Mouse (Mus musculus) midbrain, embryonic 11.5 days (tissue): ENCODE results near the gene Gm13305. TPM values are rescaled to one million over a fixed set of nuclear protein-coding genes. Genes with fewer than 3 reads are reported as not detected.
A peak's percentile ranks its signal among the peaks of the same experiment; 100 is the strongest.
"Not testable (repeated sequence)": the region's sequence is repeated elsewhere in the genome, so short reads cannot be mapped to it uniquely, and the experiment has no call there.

Source experiments
- ATAC-seq: fragments of 200-750 bp; cut with Nextera tagmentation; 2 replicates; pipeline ENCODE4 v1.8.0; 2017; ENCODE audit warnings: moderate TSS enrichment, moderate library complexity; ENCODE audit not compliant: low FRiP score
- DNase-seq: peaks from one replicate; pipeline ENCODE4 v3.0.0; 2015; ENCODE audit warnings: low spot score; ENCODE audit errors: missing footprints
- H3K27ac ChIP-seq: fragments of 300-500 bp; sonication (generic); 2 replicates; pipeline ENCODE4 v1.5.1; 2014; ENCODE audit warnings: low read depth, low read length
- H3K27me3 ChIP-seq: fragments of 300-500 bp; sonication (generic); 2 replicates; pipeline ENCODE4 v1.6.1; 2014; ENCODE audit warnings: mild to moderate bottlenecking, low read length, moderate library complexity, mixed read lengths; ENCODE audit not compliant: control insufficient read depth, insufficient read depth
- H3K36me3 ChIP-seq: fragments of 300-500 bp; sonication (generic); 2 replicates; pipeline ENCODE4 v1.6.1; 2014; ENCODE audit warnings: mild to moderate bottlenecking, low read length, moderate library complexity, mixed read lengths; ENCODE audit not compliant: control insufficient read depth, insufficient read depth
- H3K4me1 ChIP-seq: fragments of 300-500 bp; sonication (generic); 2 replicates; pipeline ENCODE4 v1.6.1; 2014; ENCODE audit warnings: low read length; ENCODE audit not compliant: control insufficient read depth, insufficient read depth
- H3K4me2 ChIP-seq: fragments of 300-500 bp; sonication (generic); 2 replicates; pipeline ENCODE4 v1.6.1; 2014; ENCODE audit warnings: mild to moderate bottlenecking, moderate library complexity
- H3K4me3 ChIP-seq: fragments of 300-500 bp; sonication (generic); 2 replicates; pipeline ENCODE4 v1.5.1; 2014; ENCODE audit warnings: low read depth, low read length
- H3K9ac ChIP-seq: fragments of 300-500 bp; sonication (generic); 2 replicates; pipeline ENCODE4 v1.6.1; 2014; ENCODE audit warnings: low read length
- H3K9me3 ChIP-seq: fragments of 300-500 bp; sonication (generic); 2 replicates; pipeline ENCODE4 v1.6.1; 2016; ENCODE audit warnings: low read length; ENCODE audit not compliant: control insufficient read depth
- WGBS: fragments of 180-500 bp; shearing (Covaris S2); extraction: QIAGEN DNeasy Blood & Tissue Kit; methylation state at CpG from one replicate; pipeline ENCODE4 v1.1.7; 2014; 5-methylcytosine and 5-hydroxymethylcytosine counted together
- polyA plus RNA-seq: library from polyadenylated mRNA; unstranded; fragments of >200 nt; fragmentation: Nextera tagmentation; extraction: Ambion mirVana; gene quantifications from 2 replicates; pipeline ENCODE4 v1.2.1, GENCODE M21; 2014

Gm13305 gene
- not detected in 2 replicates for polyA plus RNA-seq

DNA sequence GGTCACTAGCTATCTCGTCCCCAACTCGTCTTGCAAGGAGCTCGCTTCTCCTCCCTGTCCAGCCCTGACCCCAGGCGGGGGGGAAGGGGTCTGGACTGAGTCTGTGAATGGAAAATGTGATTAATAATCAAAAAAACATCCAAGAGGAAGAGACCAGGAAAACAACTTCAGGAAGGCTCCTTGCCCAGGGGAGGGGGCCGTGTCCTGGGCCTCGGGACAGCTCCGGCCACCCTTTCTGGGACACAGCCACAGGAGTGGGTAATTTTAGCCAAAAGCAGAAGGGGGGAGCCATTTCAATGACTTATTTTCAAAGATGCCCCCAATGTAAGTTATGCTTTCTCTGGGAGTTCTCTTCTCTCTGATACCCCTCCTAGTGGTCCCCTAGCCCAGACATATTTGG lies at the start of gene Gm13305:
Gene Gm13305, minus strand, starts transcription at position 101 of the 400 bp plus-strand sequence.
- not testable (repeated sequence) for H3K9ac ChIP-seq, DNase-seq, H3K9me3 ChIP-seq, H3K4me2 ChIP-seq, H3K27ac ChIP-seq, H3K4me3 ChIP-seq, ATAC-seq, H3K27me3 ChIP-seq, H3K4me1 ChIP-seq, H3K36me3 ChIP-seq
- no CpG with 5 or more reads among the region's 7 CpGs for WGBS

DNA sequence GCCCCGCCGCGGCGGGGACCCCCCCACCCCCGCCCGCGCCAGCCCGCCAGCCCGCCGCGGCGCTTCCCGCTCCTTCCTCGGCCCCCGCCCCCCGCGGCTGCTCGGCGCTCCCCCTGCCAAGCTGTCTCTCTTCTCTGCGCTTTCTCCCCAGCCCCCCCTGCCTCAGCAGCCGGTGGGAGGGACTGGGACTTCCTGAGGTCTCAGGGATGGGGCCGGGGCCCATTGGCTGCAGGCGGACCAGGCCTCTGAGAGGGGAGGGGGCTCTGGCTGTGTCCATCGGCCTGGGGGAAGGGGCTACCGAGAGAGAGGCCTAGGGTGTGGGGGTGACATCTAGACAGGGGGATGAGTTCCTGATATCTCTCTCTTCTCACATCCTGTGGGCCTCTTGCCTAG lies 16.6 kb upstream of the Gm13305 start:
- DNase-seq, H3K9ac ChIP-seq, H3K27ac ChIP-seq, H3K27me3 ChIP-seq, H3K4me2 ChIP-seq, H3K9me3 ChIP-seq, H3K4me1 ChIP-seq, H3K4me3 ChIP-seq, H3K36me3 ChIP-seq: not testable (repeated sequence)
- WGBS = no CpG with 5 or more reads among the region's 25 CpGs
- ATAC-seq = peak; percentile 69

DNA sequence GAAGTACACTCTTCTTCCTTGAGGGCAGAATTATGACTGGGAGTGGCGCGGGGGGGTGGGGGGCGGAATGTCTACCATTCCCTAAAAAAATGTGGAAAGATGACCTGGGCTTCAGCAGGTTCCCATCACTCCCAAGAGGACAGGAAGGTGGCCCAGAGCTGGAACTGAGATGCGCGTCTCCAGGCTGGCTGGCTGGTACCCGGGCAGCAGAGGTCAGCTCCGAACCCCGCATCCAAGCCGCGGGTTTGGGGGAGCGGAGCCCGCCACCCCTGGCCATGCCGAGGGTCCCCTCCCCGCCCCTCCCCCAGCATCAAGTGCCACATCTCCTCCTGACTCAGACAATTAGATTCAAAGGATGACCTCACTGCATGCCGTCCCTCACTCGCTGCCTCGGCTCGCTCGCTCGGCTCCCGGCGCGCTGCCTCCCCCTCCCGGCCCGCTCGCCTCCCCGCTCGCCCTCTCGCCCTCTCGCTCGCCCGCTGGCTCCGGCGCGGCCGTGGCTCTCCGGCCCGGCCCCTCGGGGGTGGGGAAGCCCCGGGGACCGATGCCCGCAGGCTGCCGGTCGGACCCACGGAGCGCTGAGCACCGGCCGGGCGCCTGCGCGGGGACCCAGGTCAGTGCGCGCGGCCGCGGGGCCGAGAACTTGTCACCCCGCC lies 16.0 kb upstream of the Gm13305 start:
- not testable (repeated sequence) for DNase-seq, H3K4me3 ChIP-seq, H3K4me1 ChIP-seq, H3K27me3 ChIP-seq, H3K27ac ChIP-seq, H3K36me3 ChIP-seq, H3K9ac ChIP-seq, H3K9me3 ChIP-seq, H3K4me2 ChIP-seq
- WGBS = no CpG with 5 or more reads among the region's 58 CpGs
- peak; percentile 71 for ATAC-seq

DNA sequence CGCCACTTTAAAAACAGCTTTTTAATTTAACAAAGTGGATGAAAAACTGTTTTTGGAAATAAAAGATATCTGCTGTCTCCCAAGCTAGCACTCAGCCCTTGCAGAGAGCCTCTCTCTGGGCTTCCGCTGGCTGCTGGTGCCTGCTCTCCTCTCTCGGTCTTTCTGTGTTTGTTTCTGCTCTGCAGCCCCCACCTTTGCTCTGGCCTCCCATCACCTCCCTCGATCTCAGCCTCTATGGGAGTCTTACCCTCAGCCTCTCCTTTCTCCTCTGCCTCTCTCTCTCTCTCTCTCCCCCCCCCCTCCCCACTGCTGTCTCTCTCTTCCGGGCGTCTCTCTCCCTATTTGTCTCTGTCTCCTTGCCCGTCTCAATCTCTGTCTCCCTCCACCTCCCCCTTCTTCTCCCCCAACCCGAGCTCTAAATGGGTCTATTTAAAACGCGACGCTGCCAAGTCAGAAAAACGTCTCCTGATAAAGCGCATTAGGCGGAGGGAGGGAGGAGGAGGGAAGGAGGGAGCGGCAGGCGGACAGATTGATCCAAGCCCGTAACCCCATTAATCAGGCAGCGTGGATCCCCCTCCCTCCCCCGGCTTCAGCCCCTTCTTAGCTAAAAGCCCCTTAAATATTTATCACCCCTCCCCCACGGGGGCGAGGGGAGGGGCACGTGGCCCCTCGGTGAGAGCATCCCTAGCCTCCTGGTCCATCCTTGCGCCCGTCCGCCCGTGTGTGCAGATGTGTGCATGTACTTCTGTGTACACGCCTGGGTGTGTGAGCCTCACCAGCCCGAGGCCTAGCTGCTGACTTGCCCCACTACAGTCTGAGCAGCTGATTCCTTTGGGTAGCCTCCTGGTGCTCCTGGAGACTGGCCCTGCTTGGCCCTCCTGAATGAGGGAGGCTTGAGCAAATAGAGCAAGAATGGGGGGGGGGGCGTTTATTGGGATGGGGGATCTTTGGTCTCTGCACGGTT lies 15.1 kb upstream of the Gm13305 start:
- ATAC-seq = peak; percentile 78
- H3K4me1 ChIP-seq, H3K36me3 ChIP-seq, H3K4me2 ChIP-seq, H3K9ac ChIP-seq, H3K4me3 ChIP-seq, H3K27me3 ChIP-seq, H3K27ac ChIP-seq, H3K9me3 ChIP-seq, DNase-seq: not testable (repeated sequence)
- no CpG with 5 or more reads among the region's 31 CpGs for WGBS

DNA sequence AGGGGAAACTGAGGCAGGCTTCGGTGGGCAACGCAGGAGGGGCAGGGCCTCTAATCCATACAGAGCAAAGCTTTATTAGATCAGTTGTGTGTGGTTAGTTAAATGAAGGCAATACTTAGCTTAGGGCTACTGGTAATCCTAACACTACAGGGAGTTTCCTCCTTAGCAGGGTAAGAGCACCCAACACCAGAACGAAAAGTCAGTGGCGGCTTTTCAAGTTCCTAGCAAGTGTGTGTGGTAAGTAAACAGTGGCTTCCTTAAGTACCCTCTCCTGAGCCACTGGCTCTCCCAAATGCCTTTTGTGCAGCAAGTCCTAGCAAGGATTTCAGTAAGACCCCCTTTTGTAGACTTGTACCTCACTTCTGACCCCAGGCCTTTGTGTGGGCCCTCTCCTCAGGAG lies 9.8 kb upstream of the Gm13305 start:
- H3K27ac ChIP-seq, DNase-seq, H3K9ac ChIP-seq, H3K4me2 ChIP-seq, H3K4me3 ChIP-seq, ATAC-seq, H3K4me1 ChIP-seq, H3K27me3 ChIP-seq, H3K9me3 ChIP-seq, H3K36me3 ChIP-seq: not testable (repeated sequence)
- WGBS = no CpG with 5 or more reads among the region's 4 CpGs

DNA sequence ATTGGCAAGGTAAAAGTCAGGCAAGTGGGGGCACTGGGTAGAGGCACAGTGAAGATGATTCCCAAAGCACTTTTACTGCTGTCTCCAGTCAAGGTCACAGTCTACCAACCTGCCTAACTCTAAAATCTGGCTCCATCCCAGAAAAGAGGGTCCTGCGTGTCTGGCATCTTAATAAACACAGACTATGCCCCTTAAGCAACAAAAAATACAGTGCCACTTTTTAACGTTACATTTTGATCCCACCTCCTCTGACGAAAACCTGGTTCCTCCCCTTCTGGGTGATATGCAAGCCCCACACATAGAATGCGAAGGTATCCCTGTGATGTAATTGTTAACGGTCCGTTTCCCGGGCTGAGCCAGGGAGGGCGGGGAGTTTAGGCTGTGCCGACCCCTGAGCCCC lies 15.3 kb downstream of the Gm13305 start, which contains the start of gene Gm13306:
Gene Gm13306, plus strand, starts transcription at position 301 of the 400 bp plus-strand sequence.
- not testable (repeated sequence) for H3K4me3 ChIP-seq, H3K9me3 ChIP-seq, H3K27me3 ChIP-seq, DNase-seq, H3K4me1 ChIP-seq, H3K36me3 ChIP-seq, H3K27ac ChIP-seq, H3K4me2 ChIP-seq, H3K9ac ChIP-seq, ATAC-seq
- no CpG with 5 or more reads among the region's 9 CpGs for WGBS

DNA sequence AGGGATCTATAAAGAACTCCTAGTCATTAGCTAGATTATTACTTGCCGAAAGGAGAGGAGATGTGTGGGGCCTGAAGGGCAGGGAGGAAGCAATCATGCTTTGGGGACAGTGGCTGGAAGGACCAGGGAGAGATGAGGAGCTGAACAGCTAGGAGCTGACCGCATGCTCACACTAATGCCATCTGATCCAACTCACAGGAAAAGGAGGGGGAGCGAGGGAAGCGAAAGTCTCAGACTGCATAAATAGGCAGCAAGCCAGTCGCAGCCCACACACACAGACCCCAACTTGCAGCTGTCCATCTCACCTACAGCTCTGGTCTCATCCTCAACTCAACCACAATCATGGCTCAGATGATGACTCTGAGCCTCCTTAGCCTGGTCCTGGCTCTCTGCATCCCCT lies 53.9 kb downstream of the Gm13305 start, which contains the start of gene Gm13304:
Gene Gm13304, plus strand, starts transcription at position 301 of the 400 bp plus-strand sequence.
- not testable (repeated sequence) for H3K4me1 ChIP-seq, H3K4me2 ChIP-seq, H3K9ac ChIP-seq, H3K36me3 ChIP-seq, ATAC-seq, H3K27me3 ChIP-seq, H3K4me3 ChIP-seq, DNase-seq, H3K27ac ChIP-seq, H3K9me3 ChIP-seq
- WGBS = no CpG with 5 or more reads among the region's 5 CpGs
